Mouse (Mus musculus): ENCODE data around the gene Itgb1. TPM values are rescaled to one million over a fixed set of nuclear protein-coding genes. Genes with fewer than 3 reads are reported as not detected.

The Itgb1 gene
- polyA plus RNA-seq, 1 experiment from 2014 or later = 246 TPM

DNA sequence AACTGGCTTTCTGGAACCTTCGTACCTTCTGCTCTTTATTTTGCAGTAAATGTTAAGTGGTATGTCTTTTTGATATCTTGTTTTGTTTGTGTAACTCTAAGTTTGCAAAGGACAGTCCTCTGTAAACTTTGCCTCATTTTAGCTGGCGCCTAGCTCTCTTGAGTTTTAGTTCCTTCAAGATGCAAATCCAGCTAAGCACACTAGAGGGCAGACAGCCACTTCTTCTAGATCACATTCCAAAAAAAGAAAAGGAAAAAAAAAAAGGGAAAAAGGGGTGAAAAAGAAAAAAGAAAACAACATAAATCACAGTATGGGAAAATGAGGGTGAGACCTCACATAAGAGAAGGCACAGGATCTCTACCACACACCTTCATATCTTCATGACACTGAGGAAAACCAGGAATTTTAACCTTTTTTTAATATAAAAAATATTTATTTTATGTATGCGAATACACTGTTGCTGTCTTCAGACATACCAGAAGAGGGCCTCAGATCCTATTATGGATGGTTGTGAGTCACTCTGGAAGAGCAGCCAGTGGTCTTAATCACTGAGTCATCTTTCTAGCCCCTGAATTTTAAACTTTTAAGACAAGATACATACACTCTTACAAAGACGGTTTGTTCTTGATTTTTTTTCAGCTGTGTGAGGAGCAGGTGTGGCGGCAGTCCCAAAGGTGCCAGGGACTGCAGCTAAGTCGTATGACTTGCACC lies 32.9 kb upstream of the Itgb1 start:
- WGBS = 33% methylated on average over 6 of the region's 6 CpGs
- Histone ChIP-seq H3K4me1 (replicated peaks; ENCODE audit: control insufficient read depth, insufficient read depth) (no peaks in the 10 kb centered on the region), H3K9ac (ENCODE audit: low read length) (no peak overlapping the region), H3K4me2 (replicated peaks; ENCODE audit: low read depth) (no peak overlapping the region), H3K4me3 (ENCODE audit: low read depth, low read length) (no peak overlapping the region), H3K27me3 (ENCODE audit: control insufficient read depth, insufficient read depth, low read length) (no peaks in the 10 kb centered on the region), H3K36me3 (ENCODE audit: control insufficient read depth, insufficient read depth, low read length) (no peaks in the 10 kb centered on the region), H3K9me3 (ENCODE audit: control insufficient read depth, low read length) (no peaks in the 10 kb centered on the region), H3K27ac (replicated peaks) (no peak overlapping the region)
- no peak for ATAC-seq (ENCODE audit: low FRiP score, low TSS enrichment)
- TF ChIP-seq CTCF (IDR thresholded peaks at IDR 0.05; ENCODE audit: low read depth) (peak; percentile 82), EP300 (optimal IDR thresholded peaks at IDR 0.05) (no peak)
- DNase-seq (ENCODE audit: low spot score) = peak; percentile 31

DNA sequence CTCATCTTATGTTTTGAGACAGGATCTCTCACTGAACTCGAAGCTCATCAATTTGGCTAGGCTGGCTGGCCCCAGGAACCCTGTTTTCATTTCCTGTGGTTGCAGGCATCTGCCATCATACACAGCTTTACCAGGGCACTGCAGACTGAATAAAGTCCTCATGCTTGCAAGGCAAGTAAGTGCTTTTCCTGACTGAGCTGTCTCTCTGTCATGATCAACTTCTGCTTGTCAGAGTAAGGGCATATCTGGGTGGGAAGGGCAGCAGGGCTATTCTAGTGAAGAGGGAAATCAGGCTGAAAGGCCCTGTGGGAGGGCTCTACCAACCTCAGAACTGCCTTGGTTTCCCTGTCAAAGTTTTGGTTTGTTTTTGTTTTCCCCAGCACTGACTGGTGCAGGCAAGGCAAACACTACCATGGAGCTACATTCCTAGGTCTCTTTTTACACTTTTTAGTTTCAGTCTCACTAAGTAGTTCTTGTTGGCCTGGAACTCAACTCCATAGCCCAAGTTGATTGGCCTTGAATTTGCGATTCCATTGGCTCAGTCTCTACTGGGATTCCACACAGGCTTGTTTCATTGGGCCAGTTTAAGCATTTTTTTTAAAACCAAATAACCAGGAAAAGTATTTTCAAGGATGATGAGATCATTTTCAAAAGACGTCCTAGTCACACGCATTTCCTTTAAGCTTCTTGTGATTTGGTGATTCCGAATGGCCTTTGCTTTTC lies 31.7 kb upstream of the Itgb1 start:
- H3K4me3 ChIP-seq (ENCODE audit: low read depth, low read length) = no peak overlapping the region
- H3K9me3 ChIP-seq (ENCODE audit: control insufficient read depth, low read length) = no peaks in the 10 kb centered on the region
- DNase-seq (ENCODE audit: low spot score) = no peak
- H3K27ac ChIP-seq (replicated peaks) = peak overlapping the region; percentile 93
- peak; percentile 41; the same call in 1 of the 2 replicates for ATAC-seq (ENCODE audit: low FRiP score, low TSS enrichment)
- no peaks in the 10 kb centered on the region for H3K36me3 ChIP-seq (ENCODE audit: control insufficient read depth, insufficient read depth, low read length)
- H3K4me2 ChIP-seq (replicated peaks; ENCODE audit: low read depth) = no peak overlapping the region
- H3K9ac ChIP-seq (ENCODE audit: low read length) = peak overlapping the region; percentile 4; the same call in 1 of the 2 replicates
- no peaks in the 10 kb centered on the region for H3K27me3 ChIP-seq (ENCODE audit: control insufficient read depth, insufficient read depth, low read length)
- TF ChIP-seq EP300 (optimal IDR thresholded peaks at IDR 0.05) (no peak), CTCF (IDR thresholded peaks at IDR 0.05; ENCODE audit: low read depth) (no peak)
- no peaks in the 10 kb centered on the region for H3K4me1 ChIP-seq (replicated peaks; ENCODE audit: control insufficient read depth, insufficient read depth)
- 40% methylated on average over 5 of the region's 5 CpGs for WGBS

GRCm38 (mm10) chr8:128654365-128655099 lies 30.9 kb upstream of the Itgb1 start:
- DNase-seq (ENCODE audit: low spot score) = peak; percentile 73
- 4% methylated on average over 16 of the region's 16 CpGs for WGBS
- H3K9me3 ChIP-seq (ENCODE audit: control insufficient read depth, low read length) = no peaks in the 10 kb centered on the region
- ATAC-seq (ENCODE audit: low FRiP score, low TSS enrichment) = peak; percentile 94
- no peaks in the 10 kb centered on the region for H3K36me3 ChIP-seq (ENCODE audit: control insufficient read depth, insufficient read depth, low read length)
- peak overlapping the region; percentile 31 for H3K4me2 ChIP-seq (replicated peaks; ENCODE audit: low read depth)
- H3K4me1 ChIP-seq (replicated peaks; ENCODE audit: control insufficient read depth, insufficient read depth) = no peaks in the 10 kb centered on the region
- no peaks in the 10 kb centered on the region for H3K27me3 ChIP-seq (ENCODE audit: control insufficient read depth, insufficient read depth, low read length)
- peak overlapping the region; percentile 47 for H3K9ac ChIP-seq (ENCODE audit: low read length)
- H3K27ac ChIP-seq (replicated peaks) = peak overlapping the region; percentile 93
- H3K4me3 ChIP-seq (ENCODE audit: low read depth, low read length) = 0 out of 2 replicates have a peak overlapping the region, but pooled peaks have one; percentile 8
- TF ChIP-seq EP300 (optimal IDR thresholded peaks at IDR 0.05) (no peak), CTCF (IDR thresholded peaks at IDR 0.05; ENCODE audit: low read depth) (peak; percentile 9; the same call in 1 of the 2 replicates)

GRCm38 (mm10) chr8:128662144-128662543 lies 23.3 kb upstream of the Itgb1 start:
- 36% methylated on average over 3 of the region's 3 CpGs for WGBS
- TF ChIP-seq CTCF (IDR thresholded peaks at IDR 0.05; ENCODE audit: low read depth) (no peak), EP300 (optimal IDR thresholded peaks at IDR 0.05) (no peak)

GRCm38 (mm10) chr8:128662696-128663095 lies 22.8 kb upstream of the Itgb1 start:
- 79% methylated on average over 2 of the region's 2 CpGs for WGBS
- no peaks in the 10 kb centered on the region for H3K27me3 ChIP-seq (ENCODE audit: control insufficient read depth, insufficient read depth, low read length)
- DNase-seq (ENCODE audit: low spot score) (no peak), ATAC-seq (ENCODE audit: low FRiP score, low TSS enrichment) (no peak)
- TF ChIP-seq CTCF (IDR thresholded peaks at IDR 0.05; ENCODE audit: low read depth) = no peak
- TF ChIP-seq EP300 (optimal IDR thresholded peaks at IDR 0.05) = no peak
- H3K4me3 ChIP-seq (ENCODE audit: low read depth, low read length) = no peak overlapping the region
- no peaks in the 10 kb centered on the region for H3K9me3 ChIP-seq (ENCODE audit: control insufficient read depth, low read length)
- H3K9ac ChIP-seq (ENCODE audit: low read length) = no peak overlapping the region
- H3K27ac ChIP-seq (replicated peaks) = no peak overlapping the region
- no peak overlapping the region for H3K4me2 ChIP-seq (replicated peaks; ENCODE audit: low read depth)
- H3K36me3 ChIP-seq (ENCODE audit: control insufficient read depth, insufficient read depth, low read length) = no peaks in the 10 kb centered on the region
- no peaks in the 10 kb centered on the region for H3K4me1 ChIP-seq (replicated peaks; ENCODE audit: control insufficient read depth, insufficient read depth)

More at GRCm38 (mm10) chr8:128662144-128662543, 23.3 kb upstream of the Itgb1 start:
- no peaks in the 10 kb centered on the region for H3K9me3 ChIP-seq (ENCODE audit: control insufficient read depth, low read length)
- no peaks in the 10 kb centered on the region for H3K36me3 ChIP-seq (ENCODE audit: control insufficient read depth, insufficient read depth, low read length)
- H3K4me2 ChIP-seq (replicated peaks; ENCODE audit: low read depth) = no peak overlapping the region
- H3K9ac ChIP-seq (ENCODE audit: low read length) = no peak overlapping the region
- no peak for DNase-seq (ENCODE audit: low spot score)
- no peaks in the 10 kb centered on the region for H3K27me3 ChIP-seq (ENCODE audit: control insufficient read depth, insufficient read depth, low read length)
- ATAC-seq (ENCODE audit: low FRiP score, low TSS enrichment) = no peak
- no peak overlapping the region for H3K4me3 ChIP-seq (ENCODE audit: low read depth, low read length)
- no peaks in the 10 kb centered on the region for H3K4me1 ChIP-seq (replicated peaks; ENCODE audit: control insufficient read depth, insufficient read depth)
- H3K27ac ChIP-seq (replicated peaks) = no peak overlapping the region

Measured in stomach, postnatal 0 days (tissue).